16 mouse cellular contexts compared by ENCODE assay signal in the genomic region with DNA sequence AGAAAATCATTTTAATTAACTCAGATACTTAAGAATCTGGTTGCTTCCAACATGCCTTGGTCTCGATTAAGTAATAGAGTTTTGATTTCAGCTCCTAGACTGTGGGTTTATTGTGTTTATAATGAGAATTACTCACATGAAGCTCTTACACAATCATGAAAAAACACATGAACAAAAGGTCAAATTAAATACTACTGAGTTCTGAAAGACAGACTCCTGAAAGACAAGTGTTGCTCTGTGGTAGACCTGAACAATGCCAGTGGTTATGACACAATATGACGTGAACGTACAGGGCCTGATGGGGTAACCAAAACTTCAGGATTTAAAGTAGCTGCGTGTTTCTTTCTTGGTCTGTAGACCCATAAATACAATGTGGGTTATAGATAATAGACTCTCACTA.
"Had no signal": no experiment of that assay in that cellular context is flagged by ENCODE, and none has a peak within 500 bp of the region (broad histone marks: within the 10 kb centered on the region; RNA-seq: fewer than 3 reads in every experiment).

No protein-coding gene starts in this region.

- DNase-seq: kidney, adult 8-10 months; kidney, postnatal 36 days; layer of hippocampus, adult 9-11 months; layer of hippocampus, postnatal 36 days; lung, adult 18-20 months; lung, postnatal 10 days; lung, postnatal 4 days; midbrain, embryonic 14.5 days; right cerebral cortex, postnatal 4 days; spleen, adult 18-20 months; thymus, adult 18-20 months; thymus, postnatal 14 days had no signal

- H3K4me1 ChIP-seq: limb, embryonic 15.5 days; midbrain, embryonic 10.5 days; neural tube, embryonic 12.5 days had no signal

- H3K9me3 ChIP-seq: limb, embryonic 15.5 days; midbrain, embryonic 10.5 days; neural tube, embryonic 12.5 days had no signal

- H3K27ac ChIP-seq: limb, embryonic 15.5 days; liver, embryonic 14.5 days; midbrain, embryonic 10.5 days; neural tube, embryonic 12.5 days had no signal

- H3K27me3 ChIP-seq: limb, embryonic 15.5 days; neural tube, embryonic 12.5 days had no signal

- H3K4me3 ChIP-seq: limb, embryonic 15.5 days; midbrain, embryonic 10.5 days; neural tube, embryonic 12.5 days had no signal

- H3K36me3 ChIP-seq: limb, embryonic 15.5 days; midbrain, embryonic 10.5 days; neural tube, embryonic 12.5 days had no signal
